Mouse (Mus musculus) midbrain, embryonic 14.5 days (tissue): ENCODE results near the gene Wdr45. TPM values are rescaled to one million over a fixed set of nuclear protein-coding genes. Genes with fewer than 3 reads are reported as not detected.
"Not testable (repeated sequence)": the region's sequence is repeated elsewhere in the genome, so short reads cannot be mapped to it uniquely, and the experiment has no call there.

Source experiments
- ATAC-seq: fragments of 200-750 bp; cut with Nextera tagmentation; 2 replicates; pipeline ENCODE4 v1.8.0; 2017; ENCODE audit warnings: moderate number of reproducible peaks, moderate library complexity; ENCODE audit not compliant: low FRiP score, low TSS enrichment
- DNase-seq: peaks from one replicate; pipeline ENCODE4 v3.0.0-alpha.2; 2015
- H3K27ac ChIP-seq: fragments of 300-500 bp; sonication (generic); replicated peaks from 2 replicates; pipeline ENCODE4 v1.5.1; 2014; ENCODE audit warnings: mild to moderate bottlenecking, low read depth, low read length, moderate library complexity
- H3K27me3 ChIP-seq: fragments of 300-500 bp; sonication (generic); 2 replicates; pipeline ENCODE4 v1.6.1; 2014; ENCODE audit warnings: low read length, control low read depth, mixed read lengths; ENCODE audit not compliant: control insufficient read depth, insufficient read depth
- H3K36me3 ChIP-seq: fragments of 300-500 bp; sonication (generic); 2 replicates; pipeline ENCODE4 v1.6.1; 2014; ENCODE audit warnings: low read length, control low read depth; ENCODE audit not compliant: control insufficient read depth, insufficient read depth
- H3K4me1 ChIP-seq: fragments of 300-500 bp; sonication (generic); 2 replicates; pipeline ENCODE4 v1.6.1; 2014; ENCODE audit warnings: mild to moderate bottlenecking, antibody characterized with exemption, low read length, control low read depth; ENCODE audit not compliant: control insufficient read depth, insufficient read depth
- H3K4me2 ChIP-seq: fragments of 300-500 bp; sonication (generic); 2 replicates; pipeline ENCODE4 v1.6.1; 2014; ENCODE audit warnings: mild to moderate bottlenecking, low read length, moderate library complexity
- H3K4me3 ChIP-seq: fragments of 300-500 bp; sonication (generic); replicated peaks from 2 replicates; pipeline ENCODE4 v1.5.1; 2014; ENCODE audit warnings: low read depth, low read length
- H3K9ac ChIP-seq: fragments of 300-500 bp; sonication (generic); replicated peaks from 2 replicates; pipeline ENCODE4 v1.6.1; 2014; ENCODE audit warnings: mild to moderate bottlenecking, low read length, moderate library complexity
- H3K9me3 ChIP-seq: fragments of 300-500 bp; sonication (generic); 2 replicates; pipeline ENCODE4 v1.6.1; 2016; ENCODE audit warnings: low read length, control low read depth, mixed read lengths; ENCODE audit not compliant: control insufficient read depth
- WGBS: fragments of 180-500 bp; shearing (Covaris S2); extraction: QIAGEN DNeasy Blood & Tissue Kit; methylation state at CpG from one replicate; pipeline ENCODE4 v1.1.7; 2014; 5-methylcytosine and 5-hydroxymethylcytosine counted together
- polyA plus RNA-seq: library from polyadenylated mRNA; unstranded; fragments of >200 nt; fragmentation: Nextera tagmentation; extraction: Ambion mirVana; gene quantifications from 2 replicates; pipeline ENCODE4 v1.2.1, GENCODE M21; 2014

Wdr45 gene
- polyA plus RNA-seq, 1 experiment from 2014 or later, result 23.9 TPM

DNA sequence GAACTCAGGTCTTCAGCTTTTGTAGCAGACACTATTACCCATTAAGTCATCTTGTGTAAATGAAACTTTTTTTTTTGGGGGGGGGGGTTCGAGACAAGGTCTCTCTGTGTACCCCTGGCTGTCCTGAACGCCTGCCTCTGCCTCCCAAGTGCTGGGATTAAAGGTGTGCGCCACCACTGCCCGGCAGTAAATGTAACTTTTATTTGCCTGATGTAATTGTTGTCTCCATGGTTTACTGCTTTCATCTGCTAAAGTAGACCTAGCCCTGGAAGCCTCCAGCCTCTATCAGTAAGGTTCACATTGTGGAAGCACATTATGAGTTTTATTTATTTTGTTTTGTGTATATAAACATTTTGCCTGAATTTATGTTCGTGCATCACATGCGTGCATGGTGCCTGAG lies 17.6 kb upstream of the Wdr45 start:
- no peaks in the 10 kb centered on the region for H3K4me1 ChIP-seq
- no peak overlapping the region for H3K27ac ChIP-seq
- no peak for DNase-seq
- no peaks in the 10 kb centered on the region for H3K27me3 ChIP-seq
- H3K4me2 ChIP-seq, result peak overlapping the region; percentile 42
- H3K9me3 ChIP-seq, result no peaks in the 10 kb centered on the region
- peaks cover 9% of the 10 kb centered on the region; the same call in 1 of the 2 replicates for H3K36me3 ChIP-seq
- WGBS, result 53% methylated on average over 6 of the region's 6 CpGs
- peak; percentile 49 for ATAC-seq
- no peak overlapping the region for H3K9ac ChIP-seq
- no peak overlapping the region for H3K4me3 ChIP-seq

DNA sequence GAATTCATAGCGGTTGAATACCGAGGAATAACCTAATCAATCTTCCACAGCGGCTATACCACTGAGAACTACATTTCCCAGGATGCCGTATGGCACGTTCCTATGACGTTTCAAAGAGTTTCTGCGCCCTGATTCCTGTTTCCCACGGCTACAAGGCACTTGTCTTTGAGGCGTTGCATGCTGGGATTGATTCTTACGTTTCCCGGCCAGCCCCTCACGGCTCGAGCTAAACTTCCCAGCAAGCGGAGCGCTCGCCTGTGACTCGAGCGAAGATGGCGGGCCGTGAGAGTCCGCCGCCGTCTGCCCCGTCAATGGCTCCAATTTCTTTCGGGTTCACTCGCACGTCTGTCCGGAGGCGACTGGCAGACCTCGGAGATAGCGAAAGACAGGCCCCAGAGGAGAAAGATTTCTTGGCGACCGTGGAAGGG lies 17.2 kb upstream of the Wdr45 start, which contains the start of gene Gpkow:
Gene Gpkow, plus strand, starts transcription at position 178 of the 428 bp plus-strand sequence.
- peak within 1 kb of the TSS; percentile 58 for H3K4me2 ChIP-seq
- H3K36me3 ChIP-seq, result peaks cover 9% of the 10 kb centered on the region; the same call in 1 of the 2 replicates
- peak within 1 kb of the TSS; percentile 43; the same call in 1 of the 2 replicates for H3K9ac ChIP-seq
- no peak within 1 kb of the TSS for H3K27ac ChIP-seq
- H3K9me3 ChIP-seq, result no peaks in the 10 kb centered on the region
- ATAC-seq (peak; percentile 95), DNase-seq (peak; percentile 94)
- no peaks in the 10 kb centered on the region for H3K27me3 ChIP-seq
- 20% methylated on average over 33 of the region's 33 CpGs for WGBS
- H3K4me1 ChIP-seq, result no peaks in the 10 kb centered on the region
- peak within 1 kb of the TSS; percentile 50 for H3K4me3 ChIP-seq

DNA sequence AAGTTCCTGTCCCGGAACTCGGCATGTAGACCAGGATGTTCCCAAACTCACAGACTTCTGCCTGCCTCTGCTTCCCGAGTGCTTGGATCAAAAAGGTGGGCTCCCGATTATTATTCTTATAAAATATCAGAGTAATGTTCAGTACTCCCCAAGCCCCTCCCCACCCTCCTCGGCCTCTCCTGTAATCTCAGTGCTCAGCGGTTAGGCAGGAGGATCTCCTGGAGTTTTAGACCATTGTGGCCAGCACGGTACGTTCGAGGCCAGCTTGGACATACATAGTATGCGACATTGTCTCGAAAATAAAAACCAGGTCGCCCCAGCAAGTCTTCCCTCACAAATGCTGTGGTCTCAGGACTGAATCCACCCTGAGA lies 384 bp upstream of the Wdr45 start:
- 38% methylated on average over 5 of the region's 12 CpGs for WGBS
- H3K9ac ChIP-seq, H3K4me1 ChIP-seq, H3K36me3 ChIP-seq, H3K9me3 ChIP-seq, DNase-seq, H3K27me3 ChIP-seq: not testable (repeated sequence)
- H3K4me3 ChIP-seq, result peak overlapping the region; percentile 34
- H3K27ac ChIP-seq, result 0 out of 2 replicates have a peak overlapping the region, but pooled peaks have one; percentile 26
- peak; percentile 60; the same call in 1 of the 2 replicates for ATAC-seq
- H3K4me2 ChIP-seq, result peak overlapping the region; percentile 53

DNA sequence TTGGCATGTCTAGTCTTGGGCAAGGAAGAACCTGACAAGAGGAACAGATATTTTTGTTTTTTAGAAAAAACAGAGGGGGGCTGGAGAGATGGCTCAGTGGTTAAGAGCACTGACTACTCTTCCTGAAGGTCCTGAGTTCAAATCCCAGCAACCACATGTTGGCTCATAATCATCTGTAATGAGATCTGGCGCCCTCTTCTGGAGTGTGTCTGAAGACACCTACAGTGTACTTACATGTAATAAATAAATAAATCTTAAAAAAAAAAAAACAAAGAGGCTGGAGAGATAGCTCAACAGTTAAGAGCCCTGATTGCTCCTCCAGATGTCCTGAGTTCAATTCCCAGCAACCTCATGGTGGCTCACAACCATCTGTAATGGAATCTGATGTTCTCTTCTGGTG lies 1.9 kb downstream of the Wdr45 start:
- H3K9ac ChIP-seq, H3K4me1 ChIP-seq, H3K4me2 ChIP-seq, H3K4me3 ChIP-seq, DNase-seq, H3K9me3 ChIP-seq, H3K27ac ChIP-seq, H3K36me3 ChIP-seq, ATAC-seq, H3K27me3 ChIP-seq: not testable (repeated sequence)
- WGBS, result 32% methylated on average over 1 of the region's 1 CpGs

DNA sequence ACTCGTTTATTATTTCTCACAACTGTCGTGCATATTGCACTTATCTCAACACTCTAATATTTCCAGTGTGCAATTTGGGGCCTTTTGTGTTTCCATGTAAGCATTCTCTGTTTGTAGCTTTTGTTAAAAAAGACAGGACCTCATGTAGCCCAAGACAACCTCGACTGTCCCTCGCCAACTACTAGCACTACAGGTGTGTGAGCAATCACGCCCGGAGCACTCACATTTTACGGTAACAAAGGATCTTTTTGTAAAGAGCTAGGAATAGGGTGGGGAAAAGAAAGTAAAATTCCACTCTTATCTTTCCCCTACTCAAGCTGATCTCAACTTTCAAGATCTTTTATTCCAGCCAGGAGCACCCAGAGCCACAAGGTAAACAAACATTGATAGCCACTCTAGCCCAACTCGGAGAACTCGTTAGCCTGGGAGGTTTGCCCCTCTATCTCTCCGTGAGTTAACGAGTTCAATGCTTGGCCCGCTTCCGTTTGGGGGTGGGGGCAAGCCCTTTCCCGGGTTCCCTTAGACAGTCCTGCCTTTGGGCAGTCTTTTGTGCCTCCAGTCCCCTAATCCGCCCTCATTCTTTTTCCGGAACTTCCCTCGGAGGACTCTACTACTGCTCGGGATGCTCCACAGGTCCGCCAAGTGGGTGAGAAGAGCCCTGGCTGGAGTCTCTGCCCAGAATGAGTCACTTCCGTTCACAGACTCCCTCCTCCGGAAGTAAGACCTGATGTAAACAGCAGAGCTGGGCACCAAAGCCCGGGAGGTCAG lies 7.6 kb downstream of the Wdr45 start, which contains the start of gene Gm45208:
Gene Gm45208, plus strand, starts transcription at position 732 of the 768 bp plus-strand sequence.
- peak within 1 kb of the TSS; percentile 47 for H3K4me3 ChIP-seq
- peak within 1 kb of the TSS; percentile 61 for H3K4me2 ChIP-seq
- ATAC-seq (peak; percentile 81), DNase-seq (peak; percentile 85)
- 23% methylated on average over 22 of the region's 22 CpGs for WGBS
- H3K27ac ChIP-seq, result peak within 1 kb of the TSS; percentile 87
- H3K9ac ChIP-seq, result peak within 1 kb of the TSS; percentile 48
- peaks cover 10% of the 10 kb centered on the region for H3K36me3 ChIP-seq
- no peaks in the 10 kb centered on the region for H3K27me3 ChIP-seq
- H3K9me3 ChIP-seq, result no peaks in the 10 kb centered on the region
- H3K4me1 ChIP-seq, result 0 out of 2 replicates have a peak, but pooled peaks cover 4% of the 10 kb centered on the region

DNA sequence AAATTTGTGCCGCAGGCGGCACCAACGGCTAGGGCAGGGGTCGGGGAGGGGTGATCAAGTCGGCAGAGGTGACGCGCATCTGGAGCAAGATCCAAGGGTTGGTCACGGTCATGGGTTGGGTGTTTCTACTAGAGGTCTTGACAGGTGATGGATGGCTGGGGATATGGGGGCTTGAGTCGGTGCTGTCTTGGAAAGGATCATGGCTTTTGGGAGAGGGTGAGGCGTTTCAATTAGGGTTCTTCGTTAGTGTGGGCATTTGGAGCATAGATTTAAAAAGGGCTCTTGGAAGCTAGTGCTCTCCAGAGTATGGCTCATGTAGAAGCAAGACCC lies 8.1 kb downstream of the Wdr45 start:
- peak overlapping the region; percentile 47 for H3K4me3 ChIP-seq
- H3K9ac ChIP-seq, result peak overlapping the region; percentile 48
- H3K36me3 ChIP-seq, result peaks cover 13% of the 10 kb centered on the region
- DNase-seq (no peak), ATAC-seq (no peak; the same call in 1 of the 2 replicates)
- H3K4me1 ChIP-seq, result 0 out of 2 replicates have a peak, but pooled peaks cover 4% of the 10 kb centered on the region
- peak overlapping the region; percentile 61 for H3K4me2 ChIP-seq
- WGBS, result 26% methylated on average over 11 of the region's 11 CpGs
- no peaks in the 10 kb centered on the region for H3K9me3 ChIP-seq
- no peaks in the 10 kb centered on the region for H3K27me3 ChIP-seq
- peak overlapping the region; percentile 87; the same call in 1 of the 2 replicates for H3K27ac ChIP-seq

DNA sequence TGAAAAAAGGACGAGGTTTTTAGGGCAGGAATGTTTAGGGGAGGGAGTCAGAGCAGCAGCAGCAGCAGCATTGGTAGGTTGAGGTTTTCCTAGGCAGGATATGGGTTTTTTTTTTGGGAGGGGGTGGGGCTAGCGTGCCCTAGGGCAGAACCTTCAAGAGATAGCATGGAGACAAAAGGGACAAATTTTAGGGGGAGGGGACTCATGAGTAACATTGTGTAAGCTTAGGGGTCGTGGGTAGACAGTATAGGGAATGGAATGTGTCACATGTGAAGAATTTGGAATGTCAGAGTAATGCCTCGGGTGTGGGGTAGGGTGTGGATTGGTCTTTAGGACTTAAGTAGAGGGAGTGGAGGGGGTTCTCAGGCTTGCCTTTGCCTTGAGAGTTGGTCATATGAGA lies 8.6 kb downstream of the Wdr45 start:
- ATAC-seq (no peak), DNase-seq (no peak)
- Histone ChIP-seq H3K4me3 (peak overlapping the region; percentile 47), H3K9me3 (no peaks in the 10 kb centered on the region), H3K4me1 (0 out of 2 replicates have a peak, but pooled peaks cover 4% of the 10 kb centered on the region), H3K9ac (peak overlapping the region; percentile 48), H3K4me2 (peak overlapping the region; percentile 61), H3K27me3 (no peaks in the 10 kb centered on the region), H3K27ac (no peak overlapping the region), H3K36me3 (peaks cover 13% of the 10 kb centered on the region)
- 29% methylated on average over 4 of the region's 4 CpGs for WGBS

DNA sequence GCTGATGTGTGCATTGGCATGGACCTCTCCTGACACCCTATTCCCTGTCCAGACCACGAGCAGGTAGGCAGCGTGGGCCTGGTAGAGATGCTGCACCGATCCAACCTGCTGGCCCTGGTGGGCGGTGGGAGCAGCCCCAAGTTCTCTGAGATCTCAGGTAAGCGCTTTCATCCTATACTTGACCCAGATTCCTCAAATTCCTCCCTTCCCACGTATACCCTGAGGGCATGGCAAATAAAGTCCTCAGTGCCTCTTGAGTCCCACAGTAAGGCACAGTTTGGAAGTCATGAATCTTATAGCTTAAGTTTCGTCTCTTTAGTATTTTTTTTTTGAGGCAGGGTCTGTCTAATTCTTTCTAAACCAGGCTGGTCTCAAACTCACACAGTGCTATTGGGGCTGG lies 10.0 kb downstream of the Wdr45 start:
- no peak for ATAC-seq
- H3K4me1 ChIP-seq, result peaks cover 5% of the 10 kb centered on the region; the same call in 1 of the 2 replicates
- 85% methylated on average over 7 of the region's 7 CpGs for WGBS
- H3K9me3 ChIP-seq, result no peaks in the 10 kb centered on the region
- H3K4me2 ChIP-seq, result no peak overlapping the region
- H3K4me3 ChIP-seq, result no peak overlapping the region
- H3K27me3 ChIP-seq, result no peaks in the 10 kb centered on the region
- no peak overlapping the region for H3K27ac ChIP-seq
- no peak overlapping the region for H3K9ac ChIP-seq
- no peak for DNase-seq
- H3K36me3 ChIP-seq, result peaks cover 13% of the 10 kb centered on the region

DNA sequence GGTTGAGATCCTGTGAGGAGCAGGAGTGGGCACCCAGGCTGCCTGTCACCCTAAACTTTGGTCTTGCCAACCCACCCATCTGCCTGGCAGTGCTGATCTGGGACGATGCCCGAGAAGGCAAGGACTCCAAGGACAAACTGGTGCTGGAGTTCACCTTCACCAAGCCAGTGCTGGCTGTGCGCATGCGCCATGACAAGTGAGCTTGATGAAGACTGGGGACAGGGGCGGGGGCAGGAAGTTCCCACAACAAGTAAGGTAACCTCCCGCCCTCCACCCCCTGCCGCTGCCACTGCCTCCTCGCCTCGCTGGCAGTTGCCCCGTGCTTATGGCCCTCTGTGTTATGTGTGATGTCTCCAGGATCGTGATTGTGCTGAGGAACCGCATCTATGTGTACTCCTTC lies 11.7 kb downstream of the Wdr45 start:
- Histone ChIP-seq H3K36me3 (peaks cover 13% of the 10 kb centered on the region), H3K4me1 (peaks cover 9% of the 10 kb centered on the region; the same call in 1 of the 2 replicates), H3K9ac (no peak overlapping the region), H3K4me2 (no peak overlapping the region), H3K27ac (no peak overlapping the region), H3K4me3 (no peak overlapping the region), H3K9me3 (no peaks in the 10 kb centered on the region), H3K27me3 (no peaks in the 10 kb centered on the region)
- no peak for DNase-seq
- ATAC-seq, result no peak
- WGBS, result 89% methylated on average over 12 of the region's 12 CpGs
